Mouse (Mus musculus) intestine, embryonic 14.5 days (tissue): Measurements from ENCODE around the gene Hc. TPM values are rescaled to one million over a fixed set of nuclear protein-coding genes. Genes with fewer than 3 reads are reported as not detected.

Source experiments
- ATAC-seq: fragments of 200-750 bp; cut with Nextera tagmentation; replicated peaks from 2 replicates; pipeline ENCODE4 v1.8.0; 2017; ENCODE audit warnings: low read depth, moderate number of reproducible peaks, moderate TSS enrichment, moderate library complexity; ENCODE audit not compliant: low FRiP score, low TSS enrichment
- DNase-seq: peaks from one replicate; pipeline ENCODE4 v3.0.0-alpha.2; 2018; ENCODE audit warnings: low spot score
- H3K27ac ChIP-seq: fragments of 300-500 bp; sonication (generic); 2 replicates; pipeline ENCODE4 v1.5.1; 2014; ENCODE audit warnings: low read depth, mild to moderate bottlenecking, control low read depth
- H3K27me3 ChIP-seq: fragments of 300-500 bp; sonication (generic); replicated peaks from 2 replicates; pipeline ENCODE4 v1.6.1; 2014; ENCODE audit warnings: low read length, control low read depth; ENCODE audit not compliant: control insufficient read depth, insufficient read depth
- H3K36me3 ChIP-seq: fragments of 300-500 bp; sonication (generic); 2 replicates; pipeline ENCODE4 v1.6.1; 2014; ENCODE audit warnings: low read length, control low read depth; ENCODE audit not compliant: control insufficient read depth, insufficient read depth
- H3K4me1 ChIP-seq: fragments of 300-500 bp; sonication (generic); replicated peaks from 2 replicates; pipeline ENCODE4 v1.6.1; 2014; ENCODE audit warnings: low read length, control low read depth, mixed read lengths; ENCODE audit not compliant: control insufficient read depth, insufficient read depth
- H3K4me2 ChIP-seq: fragments of 300-500 bp; sonication (generic); 2 replicates; pipeline ENCODE4 v1.6.1; 2014; ENCODE audit warnings: low read length
- H3K4me3 ChIP-seq: fragments of 300-500 bp; sonication (generic); 2 replicates; pipeline ENCODE4 v1.5.1; 2014; ENCODE audit warnings: low read depth, low read length, control low read depth, mixed read lengths
- H3K9ac ChIP-seq: fragments of 300-500 bp; sonication (generic); 2 replicates; pipeline ENCODE4 v1.6.1; 2014; ENCODE audit warnings: mild to moderate bottlenecking, low read length
- H3K9me3 ChIP-seq: fragments of 300-500 bp; sonication (generic); 2 replicates; pipeline ENCODE4 v1.6.1; 2016; ENCODE audit warnings: low read length, control low read depth; ENCODE audit not compliant: control insufficient read depth
- WGBS: fragments of 180-500 bp; shearing (Covaris S2); extraction: QIAGEN DNeasy Blood & Tissue Kit; methylation state at CpG from one replicate; pipeline ENCODE4 v1.1.7; 2014; 5-methylcytosine and 5-hydroxymethylcytosine counted together
- polyA plus RNA-seq: library from polyadenylated mRNA; unstranded; fragments of >200 nt; fragmentation: Nextera tagmentation; extraction: Ambion mirVana; gene quantifications from 2 replicates; pipeline ENCODE4 v1.2.1, GENCODE M21; 2014

Gene Hc
- 0.22 and 0.27 TPM in 2 replicates for polyA plus RNA-seq

GRCm38 (mm10) chr2:35061338-35061737 is at the start of gene Hc:
Hc (minus strand) TSS chr2:35061438.
- Histone ChIP-seq H3K4me1 (no peaks in the 10 kb centered on the region), H3K9ac (no peak within 1 kb of the TSS), H3K36me3 (no peaks in the 10 kb centered on the region), H3K27ac (no peak within 1 kb of the TSS), H3K27me3 (no peaks in the 10 kb centered on the region), H3K9me3 (no peaks in the 10 kb centered on the region), H3K4me3 (no peak within 1 kb of the TSS), H3K4me2 (no peak within 1 kb of the TSS)
- no peak for DNase-seq
- WGBS: 79% methylated on average over 5 of the region's 5 CpGs
- ATAC-seq: no peak

- no peaks in the 10 kb centered on the region for H3K36me3 ChIP-seq
- no peak for DNase-seq
- H3K9ac ChIP-seq: no peak overlapping the region
- H3K4me2 ChIP-seq: peak overlapping the region; percentile 59; the same call in 1 of the 2 replicates
- H3K4me1 ChIP-seq: no peaks in the 10 kb centered on the region
- no peaks in the 10 kb centered on the region for H3K27me3 ChIP-seq
- H3K9me3 ChIP-seq: no peaks in the 10 kb centered on the region
- no peak overlapping the region for H3K4me3 ChIP-seq
- no peak overlapping the region for H3K27ac ChIP-seq
- 76% methylated on average over 2 of the region's 2 CpGs for WGBS
- ATAC-seq: no peak
These were observed 49.3 kb upstream of the Hc start for GRCm38 (mm10) chr2:35110521-35110920.

GRCm38 (mm10) chr2:35109924-35110304 is 48.7 kb upstream of the Hc start:
- DNase-seq: no peak
- no peaks in the 10 kb centered on the region for H3K9me3 ChIP-seq
- H3K4me2 ChIP-seq: peak overlapping the region; percentile 59
- H3K9ac ChIP-seq: peak overlapping the region; percentile 65
- peak overlapping the region; percentile 79 for H3K4me3 ChIP-seq
- no peaks in the 10 kb centered on the region for H3K27me3 ChIP-seq
- H3K36me3 ChIP-seq: no peaks in the 10 kb centered on the region
- 2% methylated on average over 13 of the region's 13 CpGs for WGBS
- no peaks in the 10 kb centered on the region for H3K4me1 ChIP-seq
- peak overlapping the region; percentile 77; the same call in 1 of the 2 replicates for H3K27ac ChIP-seq
- ATAC-seq: no peak

- Histone ChIP-seq H3K4me2 (peak within 1 kb of the TSS; percentile 59), H3K27ac (peak within 1 kb of the TSS; percentile 77), H3K9ac (peak within 1 kb of the TSS; percentile 65), H3K36me3 (no peaks in the 10 kb centered on the region), H3K9me3 (no peaks in the 10 kb centered on the region), H3K27me3 (no peaks in the 10 kb centered on the region), H3K4me1 (no peaks in the 10 kb centered on the region), H3K4me3 (peak within 1 kb of the TSS; percentile 79)
- DNase-seq: peak; percentile 98
- ATAC-seq: peak; percentile 97
- under 1% methylated on average over 62 of the region's 62 CpGs for WGBS
These were observed 48.1 kb upstream of the Hc start, which contains the start of gene Cntrl for GRCm38 (mm10) chr2:35109141-35109923. Cntrl (plus strand) TSS chr2:35109492.

- H3K27me3 ChIP-seq: no peaks in the 10 kb centered on the region
- no peak; the same call in none of the 2 replicates for ATAC-seq
- H3K4me3 ChIP-seq: peak overlapping the region; percentile 79
- WGBS: 26% methylated on average over 3 of the region's 3 CpGs
- H3K9ac ChIP-seq: peak overlapping the region; percentile 65
- no peaks in the 10 kb centered on the region for H3K4me1 ChIP-seq
- H3K9me3 ChIP-seq: no peaks in the 10 kb centered on the region
- no peaks in the 10 kb centered on the region for H3K36me3 ChIP-seq
- no peak for DNase-seq
- H3K27ac ChIP-seq: peak overlapping the region; percentile 77
- H3K4me2 ChIP-seq: peak overlapping the region; percentile 59
These were observed 47.5 kb upstream of the Hc start for GRCm38 (mm10) chr2:35108712-35109111.

GRCm38 (mm10) chr2:35107984-35108635 is 46.9 kb upstream of the Hc start:
- no peak for DNase-seq

GRCm38 (mm10) chr2:35104843-35105242 is 43.6 kb upstream of the Hc start:
- Histone ChIP-seq H3K4me3 (no peak overlapping the region), H3K4me1 (no peaks in the 10 kb centered on the region), H3K27me3 (no peaks in the 10 kb centered on the region), H3K27ac (no peak overlapping the region), H3K36me3 (no peaks in the 10 kb centered on the region), H3K9ac (no peak overlapping the region), H3K4me2 (no peak overlapping the region), H3K9me3 (no peaks in the 10 kb centered on the region)
- ATAC-seq (no peak), DNase-seq (no peak)
- 54% methylated on average over 3 of the region's 3 CpGs for WGBS

More at GRCm38 (mm10) chr2:35107984-35108635, 46.9 kb upstream of the Hc start:
- no peak overlapping the region for H3K27ac ChIP-seq
- H3K9ac ChIP-seq: no peak overlapping the region
- no peaks in the 10 kb centered on the region for H3K36me3 ChIP-seq
- no peak overlapping the region; the same call in 1 of the 2 replicates for H3K4me2 ChIP-seq
- no peak for ATAC-seq
- H3K4me3 ChIP-seq: no peak overlapping the region
- H3K4me1 ChIP-seq: no peaks in the 10 kb centered on the region
- 49% methylated on average over 5 of the region's 5 CpGs for WGBS
- H3K9me3 ChIP-seq: no peaks in the 10 kb centered on the region
- no peaks in the 10 kb centered on the region for H3K27me3 ChIP-seq

GRCm38 (mm10) chr2:35103558-35103957 is 42.3 kb upstream of the Hc start:
- Histone ChIP-seq H3K4me3 (no peak overlapping the region), H3K27ac (no peak overlapping the region)
- no peak for ATAC-seq

More at GRCm38 (mm10) chr2:35103558-35103957, 42.3 kb upstream of the Hc start:
- no peak overlapping the region for H3K4me2 ChIP-seq
- H3K9me3 ChIP-seq: no peaks in the 10 kb centered on the region
- no peaks in the 10 kb centered on the region for H3K27me3 ChIP-seq
- H3K36me3 ChIP-seq: no peaks in the 10 kb centered on the region
- no peak overlapping the region for H3K9ac ChIP-seq
- 72% methylated on average over 5 of the region's 5 CpGs for WGBS
- no peak for DNase-seq
- H3K4me1 ChIP-seq: no peaks in the 10 kb centered on the region
